Mouse (Mus musculus) stomach, embryonic 14.5 days (tissue): Measurements from ENCODE around the gene Sipa1l1. TPM values are rescaled to one million over a fixed set of nuclear protein-coding genes. Genes with fewer than 3 reads are reported as not detected.

Experiments
- ATAC-seq: fragments of 200-750 bp; cut with Nextera tagmentation; 2 replicates; pipeline ENCODE4 v1.8.0; 2017; ENCODE audit warnings: low read depth, moderate TSS enrichment; ENCODE audit not compliant: insufficient number of reproducible peaks, insufficient read depth, low FRiP score
- H3K27ac ChIP-seq: fragments of 300-500 bp; sonication (generic); 2 replicates; pipeline ENCODE4 v1.5.1; 2014; ENCODE audit warnings: mild to moderate bottlenecking, low read length, moderate library complexity, mixed read lengths
- H3K27me3 ChIP-seq: fragments of 300-500 bp; sonication (generic); 2 replicates; pipeline ENCODE4 v1.6.1; 2014; ENCODE audit warnings: low read length, control low read depth, mixed read lengths; ENCODE audit not compliant: control insufficient read depth, insufficient read depth
- H3K36me3 ChIP-seq: fragments of 300-500 bp; sonication (generic); 2 replicates; pipeline ENCODE4 v1.6.1; 2014; ENCODE audit warnings: mild to moderate bottlenecking, control low read depth, low read length, moderate library complexity, mixed read lengths; ENCODE audit not compliant: control insufficient read depth, insufficient read depth
- H3K4me1 ChIP-seq: fragments of 300-500 bp; sonication (generic); 2 replicates; pipeline ENCODE4 v1.6.1; 2014; ENCODE audit warnings: low read length, control low read depth, mixed read lengths; ENCODE audit not compliant: control insufficient read depth, insufficient read depth
- H3K4me2 ChIP-seq: fragments of 300-500 bp; sonication (generic); replicated peaks from 2 replicates; pipeline ENCODE4 v1.6.1; 2014; ENCODE audit warnings: low read depth, low read length, control low read depth
- H3K4me3 ChIP-seq: fragments of 300-500 bp; sonication (generic); 2 replicates; pipeline ENCODE4 v1.5.1; 2014; ENCODE audit warnings: low read depth, low read length, control low read depth
- H3K9ac ChIP-seq: fragments of 300-500 bp; sonication (generic); replicated peaks from 2 replicates; pipeline ENCODE4 v1.6.1; 2014; ENCODE audit warnings: low read depth, mild to moderate bottlenecking, control low read depth, low read length, moderate library complexity, mixed read lengths
- H3K9me3 ChIP-seq: fragments of 300-500 bp; sonication (generic); 2 replicates; pipeline ENCODE4 v1.6.1; 2016; ENCODE audit warnings: low read depth, low read length, control low read depth; ENCODE audit not compliant: control insufficient read depth
- WGBS: fragments of 180-500 bp; shearing (Covaris S2); extraction: QIAGEN DNeasy Blood & Tissue Kit; methylation state at CpG from one replicate; pipeline ENCODE4 v1.1.7; 2014; 5-methylcytosine and 5-hydroxymethylcytosine counted together
- polyA plus RNA-seq: library from polyadenylated mRNA; unstranded; fragments of >200 nt; fragmentation: Nextera tagmentation; extraction: Ambion mirVana; gene quantifications from 2 replicates; pipeline ENCODE4 v1.2.1, GENCODE M21; 2014

Gene Sipa1l1
- polyA plus RNA-seq, 1 experiment from 2014 or later, result 44.0 TPM

GRCm38 (mm10) chr12:82223126-82223815, 54.2 kb downstream of the Sipa1l1 start:
- no peak overlapping the region for H3K27ac ChIP-seq
- ATAC-seq, result no peak
- peaks cover 7% of the 10 kb centered on the region for H3K4me1 ChIP-seq
- no peaks in the 10 kb centered on the region for H3K9me3 ChIP-seq
- H3K4me2 ChIP-seq, result no peak overlapping the region
- no peak overlapping the region for H3K4me3 ChIP-seq
- H3K36me3 ChIP-seq, result no peaks in the 10 kb centered on the region
- no peaks in the 10 kb centered on the region for H3K27me3 ChIP-seq
- 67% methylated on average over 9 of the region's 9 CpGs for WGBS
- H3K9ac ChIP-seq, result no peak overlapping the region

GRCm38 (mm10) chr12:82224848-82225247, 55.7 kb downstream of the Sipa1l1 start:
- 86% methylated on average over 7 of the region's 7 CpGs for WGBS
- H3K27me3 ChIP-seq, result no peaks in the 10 kb centered on the region
- H3K4me3 ChIP-seq, result no peak overlapping the region
- H3K9me3 ChIP-seq, result no peaks in the 10 kb centered on the region
- ATAC-seq, result no peak
- no peak overlapping the region for H3K27ac ChIP-seq
- H3K4me2 ChIP-seq, result no peak overlapping the region
- peaks cover 7% of the 10 kb centered on the region for H3K4me1 ChIP-seq
- no peaks in the 10 kb centered on the region for H3K36me3 ChIP-seq
- no peak overlapping the region for H3K9ac ChIP-seq

DNA sequence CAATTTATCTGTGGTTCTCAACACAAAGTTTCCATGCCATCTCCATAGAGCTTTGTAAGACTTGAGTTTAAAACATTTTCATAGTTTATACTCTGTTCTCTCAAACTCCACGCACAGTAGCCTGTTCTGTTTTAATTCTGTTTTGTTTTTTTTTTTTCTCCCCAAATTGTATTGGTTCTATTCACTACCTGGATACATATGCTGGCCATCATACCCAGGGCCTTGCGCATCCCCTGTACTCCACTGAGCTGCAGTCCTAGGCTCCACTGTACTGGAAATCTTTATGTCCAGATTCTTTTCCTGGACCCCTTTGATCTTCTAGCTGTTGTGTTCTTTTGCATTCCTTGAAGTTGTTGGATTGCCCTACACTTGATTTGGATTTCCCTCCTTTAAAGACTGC, 56.2 kb downstream of the Sipa1l1 start:
- 93% methylated on average over 2 of the region's 2 CpGs for WGBS
- no peak overlapping the region for H3K27ac ChIP-seq

DNA sequence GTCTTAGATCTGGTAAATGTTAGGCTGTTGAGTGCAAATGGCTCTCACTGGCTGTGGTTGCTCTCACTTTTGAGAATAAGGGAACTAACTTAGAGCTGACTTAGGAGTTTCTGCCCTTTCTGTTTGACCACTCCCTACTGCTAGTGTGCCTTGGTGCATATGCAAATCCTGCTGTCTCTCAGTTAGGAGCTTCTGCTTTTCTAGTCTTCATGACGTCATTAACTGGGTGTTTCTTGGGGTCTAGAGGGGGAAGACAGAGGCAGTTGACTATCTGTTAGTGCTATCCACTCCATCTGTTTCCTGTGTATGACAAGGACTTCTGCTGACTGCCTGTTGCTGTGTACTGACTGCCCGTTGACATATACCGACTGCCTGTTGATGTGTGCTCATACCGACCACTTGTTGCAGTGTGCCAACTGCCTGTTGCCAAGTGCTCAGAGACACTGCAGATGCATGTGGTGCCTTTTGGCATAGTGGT, 56.7 kb downstream of the Sipa1l1 start:
- no peaks in the 10 kb centered on the region for H3K36me3 ChIP-seq
- H3K27me3 ChIP-seq, result no peaks in the 10 kb centered on the region
- 49% methylated on average over 4 of the region's 4 CpGs for WGBS
- no peak overlapping the region for H3K27ac ChIP-seq
- no peaks in the 10 kb centered on the region for H3K9me3 ChIP-seq
- peaks cover 7% of the 10 kb centered on the region for H3K4me1 ChIP-seq
- H3K9ac ChIP-seq, result no peak overlapping the region
- no peak for ATAC-seq
- H3K4me2 ChIP-seq, result no peak overlapping the region
- no peak overlapping the region for H3K4me3 ChIP-seq

More for the DNA sequence above, 56.2 kb downstream of the Sipa1l1 start:
- peaks cover 7% of the 10 kb centered on the region for H3K4me1 ChIP-seq
- H3K9ac ChIP-seq, result no peak overlapping the region
- H3K4me3 ChIP-seq, result no peak overlapping the region
- no peak overlapping the region for H3K4me2 ChIP-seq
- no peak for ATAC-seq
- no peaks in the 10 kb centered on the region for H3K27me3 ChIP-seq
- no peaks in the 10 kb centered on the region for H3K9me3 ChIP-seq
- H3K36me3 ChIP-seq, result no peaks in the 10 kb centered on the region

DNA sequence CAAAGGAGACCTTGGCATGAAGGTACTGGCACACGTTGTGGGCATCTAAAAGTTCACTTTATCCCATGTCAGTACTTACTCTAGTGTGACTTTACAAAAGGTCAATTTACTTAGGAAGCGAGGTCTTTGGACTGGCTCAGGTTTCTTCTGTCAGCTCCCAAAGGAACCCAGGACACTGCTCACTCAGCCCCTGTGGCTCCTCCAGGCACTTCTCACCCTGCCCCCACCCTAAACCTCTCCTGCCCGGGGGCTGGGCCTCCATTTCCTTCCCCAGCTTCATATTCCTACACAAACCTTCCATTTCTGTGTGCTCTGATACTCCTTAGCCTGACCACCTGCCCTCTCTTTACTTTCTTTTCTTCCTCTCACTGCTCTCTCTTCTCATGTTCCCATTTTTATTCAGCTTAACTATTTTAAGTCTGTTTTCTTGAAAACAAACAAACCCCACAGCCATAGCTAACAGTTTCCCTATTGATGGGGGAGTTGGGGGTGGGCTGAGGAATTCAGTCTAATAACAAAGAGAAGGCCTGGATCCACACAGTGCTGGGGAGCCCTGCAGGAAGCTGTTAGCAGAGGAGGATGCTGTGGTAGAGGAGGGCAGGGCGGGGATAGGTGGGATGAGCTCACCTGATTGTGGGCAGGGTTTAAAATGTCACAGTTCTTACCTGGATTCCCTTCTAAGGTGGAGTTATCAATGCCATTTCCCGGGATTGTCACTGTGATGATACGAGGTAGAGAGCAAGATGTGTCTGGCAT, 57.4 kb downstream of the Sipa1l1 start:
- no peak for ATAC-seq
- no peak overlapping the region for H3K4me2 ChIP-seq
- H3K4me3 ChIP-seq, result no peak overlapping the region
- 45% methylated on average over 6 of the region's 6 CpGs for WGBS
- H3K27ac ChIP-seq, result no peak overlapping the region
- H3K9me3 ChIP-seq, result no peaks in the 10 kb centered on the region
- H3K9ac ChIP-seq, result no peak overlapping the region
- H3K36me3 ChIP-seq, result no peaks in the 10 kb centered on the region
- H3K4me1 ChIP-seq, result peaks cover 11% of the 10 kb centered on the region
- H3K27me3 ChIP-seq, result no peaks in the 10 kb centered on the region

DNA sequence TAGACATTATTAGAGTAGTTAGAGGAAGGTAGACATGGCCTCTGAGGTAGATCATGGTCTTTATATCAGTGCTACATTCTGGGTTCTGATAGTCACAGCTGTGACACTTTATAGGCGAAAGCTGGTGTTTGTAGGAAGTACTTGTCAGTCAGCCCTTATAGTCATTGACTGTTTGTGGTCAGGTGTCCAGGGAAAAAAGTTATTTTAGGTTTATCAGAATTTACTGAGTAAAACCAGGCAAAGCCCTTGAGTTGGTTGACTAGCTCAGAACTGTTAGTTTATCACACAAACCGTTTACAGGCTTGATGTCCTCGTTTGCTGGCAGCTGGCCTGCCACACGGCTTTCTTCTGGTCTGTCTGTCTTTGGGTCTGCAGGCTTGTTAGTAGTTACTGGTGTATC, 61.0 kb downstream of the Sipa1l1 start:
- Histone ChIP-seq H3K4me3 (no peak overlapping the region), H3K27ac (no peak overlapping the region), H3K4me1 (peaks cover 11% of the 10 kb centered on the region), H3K27me3 (no peaks in the 10 kb centered on the region), H3K9ac (no peak overlapping the region), H3K36me3 (no peaks in the 10 kb centered on the region), H3K4me2 (no peak overlapping the region), H3K9me3 (no peaks in the 10 kb centered on the region)
- ATAC-seq, result no peak
- WGBS, result 64% methylated on average over 4 of the region's 4 CpGs

- H3K27ac ChIP-seq, result no peak overlapping the region
- no peaks in the 10 kb centered on the region for H3K27me3 ChIP-seq
- H3K9ac ChIP-seq, result no peak overlapping the region
- H3K4me2 ChIP-seq, result no peak overlapping the region
- H3K9me3 ChIP-seq, result no peaks in the 10 kb centered on the region
- H3K4me3 ChIP-seq, result no peak overlapping the region
- peaks cover 8% of the 10 kb centered on the region for H3K4me1 ChIP-seq
- no peak for ATAC-seq
- 60% methylated on average over 7 of the region's 7 CpGs for WGBS
- no peaks in the 10 kb centered on the region for H3K36me3 ChIP-seq
These were observed 62.1 kb downstream of the Sipa1l1 start for GRCm38 (mm10) chr12:82231191-82231590.

DNA sequence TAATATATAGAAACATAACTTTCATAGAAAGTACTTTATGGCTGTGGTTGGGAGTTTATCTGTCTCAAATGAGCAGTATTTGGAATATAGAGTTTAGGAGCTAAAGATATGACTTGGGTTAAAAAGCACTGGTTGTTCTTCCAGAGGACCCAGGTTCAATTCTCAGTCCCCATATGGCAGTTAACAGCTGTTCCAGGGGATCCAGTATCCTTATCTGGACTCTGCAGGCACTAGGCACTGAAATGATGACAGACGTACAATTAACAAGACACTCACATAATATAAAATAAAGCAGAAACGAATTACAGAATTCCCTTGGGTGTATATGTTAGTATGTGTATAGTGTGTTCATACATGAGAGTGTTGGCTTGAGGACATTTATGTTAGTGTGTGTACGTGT, 64.1 kb downstream of the Sipa1l1 start:
- H3K4me3 ChIP-seq, result no peak overlapping the region
- H3K27ac ChIP-seq, result no peak overlapping the region
- no peaks in the 10 kb centered on the region for H3K36me3 ChIP-seq
- no peak overlapping the region for H3K9ac ChIP-seq
- 86% methylated on average over 3 of the region's 3 CpGs for WGBS
- H3K27me3 ChIP-seq, result no peaks in the 10 kb centered on the region
- H3K4me1 ChIP-seq, result 0 out of 2 replicates have a peak, but pooled peaks cover 6% of the 10 kb centered on the region
- no peaks in the 10 kb centered on the region for H3K9me3 ChIP-seq
- ATAC-seq, result no peak
- no peak overlapping the region for H3K4me2 ChIP-seq
